8 mouse cellular contexts compared by ENCODE assay signal in the genomic region with DNA sequence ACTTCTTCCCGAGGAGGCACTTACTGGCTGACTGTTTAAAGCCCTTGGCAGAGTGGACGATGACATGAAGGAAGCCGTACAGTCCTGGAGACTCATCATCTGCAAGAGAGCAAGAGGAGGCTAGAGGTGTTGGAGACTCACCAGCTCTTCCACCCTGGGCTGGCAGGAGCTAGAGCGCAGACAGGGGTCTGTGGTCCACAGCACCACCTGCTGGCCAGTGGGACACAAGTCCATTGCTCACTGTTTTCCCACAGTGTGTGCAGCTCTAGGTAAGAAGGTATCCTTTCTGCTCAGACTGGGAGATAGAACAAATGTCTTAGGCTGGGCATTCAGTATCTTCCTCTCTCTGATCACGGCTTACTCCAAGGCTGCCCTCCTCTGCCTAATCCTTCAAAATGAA. TPM values are rescaled to one million over a fixed set of nuclear protein-coding genes. Genes with fewer than 3 reads are reported as not detected.
DNase-seq lines count a peak whose midpoint lies in the region; ATAC-seq lines count a peak whose summit lies in the region.

No protein-coding gene starts in this region.

- peaks cover 50% of the 10 kb centered on the region for H3K27me3 ChIP-seq in midbrain, embryonic 10.5 days (ENCODE audit: low read depth, poor library complexity, severe bottlenecking)
- H3K27me3 ChIP-seq in midbrain, embryonic 16.5 days (ENCODE audit: control insufficient read depth, insufficient read depth, low read depth, low read length): no peaks in the 10 kb centered on the region
- H3K27me3 ChIP-seq in intestine, embryonic 14.5 days (replicated peaks; ENCODE audit: control insufficient read depth, insufficient read depth, low read length): no peaks in the 10 kb centered on the region
- H3K27me3 ChIP-seq in limb, embryonic 13.5 days: no peaks in the 10 kb centered on the region

- peaks cover 30% of the 10 kb centered on the region for H3K4me1 ChIP-seq in midbrain, embryonic 10.5 days
- H3K4me1 ChIP-seq in midbrain, embryonic 16.5 days (ENCODE audit: control insufficient read depth, insufficient read depth, low read length): peaks cover 22% of the 10 kb centered on the region
- peaks cover 9% of the 10 kb centered on the region; the same call in 1 of the 2 replicates for H3K4me1 ChIP-seq in intestine, embryonic 14.5 days (replicated peaks; ENCODE audit: control insufficient read depth, insufficient read depth, low read length)
- peaks cover 15% of the 10 kb centered on the region for H3K4me1 ChIP-seq in limb, embryonic 13.5 days

- no peaks in the 10 kb centered on the region for H3K9me3 ChIP-seq in midbrain, embryonic 10.5 days (replicated peaks)
- no peaks in the 10 kb centered on the region for H3K9me3 ChIP-seq in midbrain, embryonic 16.5 days (replicated peaks; ENCODE audit: control insufficient read depth, low read length, poor library complexity, severe bottlenecking)
- H3K9me3 ChIP-seq in intestine, embryonic 14.5 days (ENCODE audit: control insufficient read depth, low read length): no peaks in the 10 kb centered on the region
- H3K9me3 ChIP-seq in limb, embryonic 13.5 days: no peaks in the 10 kb centered on the region

- H3K36me3 ChIP-seq in midbrain, embryonic 10.5 days: peaks cover 56% of the 10 kb centered on the region
- H3K36me3 ChIP-seq in midbrain, embryonic 16.5 days (ENCODE audit: control insufficient read depth, insufficient read depth, low read length): peaks cover 51% of the 10 kb centered on the region
- peaks cover 71% of the 10 kb centered on the region for H3K36me3 ChIP-seq in intestine, embryonic 14.5 days (ENCODE audit: control insufficient read depth, insufficient read depth, low read length)
- peaks cover 68% of the 10 kb centered on the region for H3K36me3 ChIP-seq in limb, embryonic 13.5 days

- H3K4me3 ChIP-seq in midbrain, embryonic 10.5 days: no peak overlapping the region
- H3K4me3 ChIP-seq in midbrain, embryonic 16.5 days (ENCODE audit: low read depth, low read length): no peak overlapping the region
- no peak overlapping the region for H3K4me3 ChIP-seq in intestine, embryonic 14.5 days (ENCODE audit: low read depth, low read length)
- no peak overlapping the region for H3K4me3 ChIP-seq in limb, embryonic 13.5 days

- DNase-seq in midbrain, embryonic 10.5 days (ENCODE audit: low spot score): peak; percentile 74
- peak; percentile 53 for DNase-seq in c-Kit-positive CD71-positive TER-119-positive erythroid progenitor cells, embryonic 14.5 days (ENCODE audit: low spot score)
- DNase-seq in intestine, embryonic 14.5 days (ENCODE audit: low spot score): peak; percentile 82
- peak; percentile 39 to 78 for DNase-seq in thymus, postnatal 10 days (ENCODE audit: low spot score in 2 of 2)

- H3K4me2 ChIP-seq in midbrain, embryonic 16.5 days (ENCODE audit: low read length): no peak overlapping the region
- no peak overlapping the region for H3K4me2 ChIP-seq in intestine, embryonic 14.5 days (ENCODE audit: low read length)
- no peak overlapping the region for H3K4me2 ChIP-seq in limb, embryonic 13.5 days (replicated peaks)

- H3K9ac ChIP-seq in midbrain, embryonic 16.5 days (ENCODE audit: low read depth, low read length): no peak overlapping the region
- no peak overlapping the region for H3K9ac ChIP-seq in intestine, embryonic 14.5 days (ENCODE audit: low read length)
- H3K9ac ChIP-seq in limb, embryonic 13.5 days: no peak overlapping the region

- no peak overlapping the region for H3K27ac ChIP-seq in midbrain, embryonic 10.5 days (replicated peaks)
- no peak overlapping the region for H3K27ac ChIP-seq in midbrain, embryonic 16.5 days (ENCODE audit: low read length)
- no peak overlapping the region for H3K27ac ChIP-seq in intestine, embryonic 14.5 days (ENCODE audit: low read depth)
- H3K27ac ChIP-seq in limb, embryonic 13.5 days: no peak overlapping the region

- 60% methylated on average over 5 of the region's 5 CpGs for WGBS in midbrain, embryonic 10.5 days
- WGBS in midbrain, embryonic 16.5 days: 57% methylated on average over 5 of the region's 5 CpGs
- WGBS in intestine, embryonic 14.5 days: 65% methylated on average over 5 of the region's 5 CpGs
- WGBS in limb, embryonic 13.5 days: 52% methylated on average over 5 of the region's 5 CpGs

- ATAC-seq in midbrain, embryonic 16.5 days: no peak
- ATAC-seq in frontal cortex, adult (ENCODE audit: low TSS enrichment): peak; percentile 66
- 0 out of 2 replicates have a peak, but pooled peaks have one; percentile 13 for ATAC-seq in intestine, embryonic 14.5 days (replicated peaks; ENCODE audit: low FRiP score, low TSS enrichment, low read depth)
- ATAC-seq in limb, embryonic 13.5 days (ENCODE audit: low FRiP score, low read depth): peak; percentile 76; the same call in 1 of the 2 replicates
- ATAC-seq in neutrophil, adult 5-6 weeks (ENCODE audit: extremely low read depth, insufficient number of reproducible peaks, low FRiP score, poor library complexity, severe bottlenecking): peak; percentile 42; the same call in 1 of the 2 replicates

RNA-seq across cellular contexts. Expression of gene Timm22, which starts 47.7 kb away (rescaled TPM):
- polyA plus RNA-seq in midbrain, embryonic 10.5 days (2016; fragmentation: Nextera tagmentation; extraction: Ambion mirVana): 127 and 128 TPM in 2 replicates
- 95.9 and 105 TPM in 2 replicates for polyA plus RNA-seq in midbrain, embryonic 16.5 days (2015; fragmentation: Nextera tagmentation; extraction: Ambion mirVana)
- 117 and 119 TPM in 2 replicates for polyA plus RNA-seq in intestine, embryonic 14.5 days (2014; fragmentation: Nextera tagmentation; extraction: Ambion mirVana)
- polyA plus RNA-seq in limb, embryonic 13.5 days (2015; fragmentation: Nextera tagmentation; extraction: Ambion mirVana): 125 and 126 TPM in 2 replicates
- 4.3 and 5.6 TPM in 2 replicates for total RNA-seq in neutrophil, adult 5-6 weeks (2017)

RNA-seq across cellular contexts. Expression of gene Nxn, which starts 55.6 kb away (rescaled TPM):
- polyA plus RNA-seq in midbrain, embryonic 10.5 days (2016; fragmentation: Nextera tagmentation; extraction: Ambion mirVana): 59.3 and 59.5 TPM in 2 replicates
- polyA plus RNA-seq in midbrain, embryonic 16.5 days (2015; fragmentation: Nextera tagmentation; extraction: Ambion mirVana): 16.3 and 17.4 TPM in 2 replicates
- polyA plus RNA-seq in intestine, embryonic 14.5 days (2014; fragmentation: Nextera tagmentation; extraction: Ambion mirVana): 45.8 and 51.4 TPM in 2 replicates
- 55.4 and 57.6 TPM in 2 replicates for polyA plus RNA-seq in limb, embryonic 13.5 days (2015; fragmentation: Nextera tagmentation; extraction: Ambion mirVana)
- 4.2 and 5.0 TPM in 2 replicates for total RNA-seq in neutrophil, adult 5-6 weeks (2017)
